Mouse (Mus musculus): ENCODE measurements around the gene Zmynd15. TPM values are rescaled to one million over a fixed set of nuclear protein-coding genes. Genes with fewer than 3 reads are reported as not detected.

The Zmynd15 gene
- polyA plus RNA-seq, 1 experiment = not detected

DNA sequence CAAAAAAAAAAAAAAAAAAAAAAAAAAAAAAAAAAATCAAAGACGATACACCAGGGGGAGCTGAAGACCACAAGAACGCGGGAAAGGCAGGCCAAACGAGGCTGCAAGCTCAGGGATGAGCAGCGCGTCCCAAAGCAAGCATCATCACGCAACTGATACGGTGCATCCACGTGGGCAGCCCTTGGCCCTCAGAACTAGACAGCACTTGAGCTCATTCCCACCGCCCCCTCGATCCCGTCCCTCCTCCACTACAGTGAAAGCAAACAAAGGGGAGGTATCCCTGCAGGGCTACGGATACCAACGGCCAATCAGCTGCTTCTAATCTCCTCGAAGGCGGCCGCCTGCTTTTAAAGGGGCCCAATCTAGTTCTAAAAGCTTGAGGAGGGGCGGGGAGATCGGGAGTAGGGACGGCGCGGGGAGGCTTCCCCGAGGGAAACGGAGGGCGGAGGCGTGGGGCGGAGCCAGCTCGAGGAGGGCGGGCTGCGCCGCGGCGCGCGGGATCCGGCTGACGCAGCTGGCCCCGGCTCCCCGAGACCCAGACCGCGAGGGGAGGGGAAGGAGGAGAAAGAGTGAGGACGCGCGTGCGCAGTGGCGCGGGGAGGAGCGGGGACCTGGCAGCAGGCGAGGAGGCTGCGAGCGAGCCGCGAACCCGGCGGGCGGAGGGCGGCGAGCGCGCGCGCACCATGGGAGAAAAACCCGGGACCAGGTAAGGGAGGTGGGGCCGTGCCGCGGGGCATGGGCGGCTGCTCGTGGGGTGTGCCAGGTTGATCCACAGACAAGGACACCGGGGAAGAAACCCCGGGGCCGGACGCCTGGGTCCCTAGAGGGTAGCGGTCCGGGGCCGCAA is 27.0 kb upstream of the Zmynd15 start, which contains the start of gene Arrb2:
TSS of gene Arrb2 (plus strand) at position 588 of the 847 bp plus-strand sequence.
- peaks cover 13% of the 10 kb centered on the region for H3K36me3 ChIP-seq (ENCODE audit: control insufficient read depth)
- H3K4me3 ChIP-seq (replicated peaks) = peak within 1 kb of the TSS; percentile 80
- H3K27me3 ChIP-seq (ENCODE audit: control insufficient read depth) = no peaks in the 10 kb centered on the region
- TF ChIP-seq TAL1 (IDR thresholded peaks at IDR 0.05; ENCODE audit: low read length) = no peak
- H3K9me3 ChIP-seq (ENCODE audit: control insufficient read depth, low read length) = no peaks in the 10 kb centered on the region
- H3K4me1 ChIP-seq (ENCODE audit: control insufficient read depth) = peaks cover 42% of the 10 kb centered on the region

DNA sequence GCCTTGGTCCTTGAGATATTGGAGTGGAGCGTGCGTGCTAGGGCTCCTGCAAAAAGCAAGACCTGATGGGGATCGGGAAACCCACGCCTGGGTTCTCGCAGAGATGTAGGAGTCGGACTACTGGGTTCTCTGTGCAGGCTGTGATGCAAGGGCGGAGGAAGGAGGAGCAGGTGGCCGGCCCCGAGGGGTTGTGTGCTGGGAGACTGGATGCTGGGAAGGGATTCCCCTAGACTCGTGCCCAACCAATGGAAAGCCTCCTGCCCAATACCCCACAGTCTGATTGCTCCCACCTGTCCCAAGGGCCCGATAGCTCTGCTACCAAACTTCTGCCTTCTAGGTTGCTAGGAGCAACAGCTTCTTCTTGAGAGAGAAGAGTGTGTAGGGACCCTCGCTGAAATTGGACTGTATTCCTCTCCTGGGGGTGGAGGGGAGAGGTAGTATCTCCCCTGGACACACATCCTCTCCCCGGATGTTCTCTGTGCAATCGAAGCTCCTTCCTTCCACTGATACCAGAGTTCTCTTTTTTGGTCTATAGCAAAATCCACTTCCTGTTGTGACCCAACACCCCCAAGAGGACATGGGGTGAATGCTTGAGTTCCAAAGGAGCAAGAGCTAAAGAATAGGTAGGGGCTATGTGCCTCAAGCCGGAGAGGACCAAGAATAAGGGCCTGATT is 26.2 kb upstream of the Zmynd15 start:
- peaks cover 42% of the 10 kb centered on the region for H3K4me1 ChIP-seq (ENCODE audit: control insufficient read depth)

DNA sequence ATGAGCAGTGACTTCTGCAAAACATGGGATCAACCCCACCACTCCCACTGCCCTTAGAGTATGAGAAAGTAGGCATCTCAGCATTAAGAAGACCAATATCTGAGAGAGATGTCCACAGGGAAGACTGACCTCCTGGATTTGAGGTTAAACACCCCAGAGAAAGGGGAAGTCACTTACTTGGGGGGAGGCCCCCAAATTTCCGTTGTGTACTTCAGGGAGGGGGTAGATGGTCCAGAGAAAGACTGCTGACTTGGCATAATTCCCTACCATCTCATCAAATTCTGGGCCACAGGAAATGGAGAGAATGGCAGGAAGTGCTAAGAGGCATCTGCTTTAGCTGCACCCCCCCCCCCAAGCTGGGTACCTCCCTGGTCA is 25.7 kb upstream of the Zmynd15 start:
- Histone ChIP-seq H3K4me3 (replicated peaks) (peak overlapping the region; percentile 80), H3K4me1 (ENCODE audit: control insufficient read depth) (peaks cover 43% of the 10 kb centered on the region), H3K27me3 (ENCODE audit: control insufficient read depth) (no peaks in the 10 kb centered on the region), H3K9me3 (ENCODE audit: control insufficient read depth, low read length) (no peaks in the 10 kb centered on the region), H3K36me3 (ENCODE audit: control insufficient read depth) (peaks cover 23% of the 10 kb centered on the region)
- TF ChIP-seq TAL1 (IDR thresholded peaks at IDR 0.05; ENCODE audit: low read length) = no peak
- TF ChIP-seq GATA1 (IDR thresholded peaks at IDR 0.05; ENCODE audit: low read length) = no peak

More for the DNA sequence above, 26.2 kb upstream of the Zmynd15 start:
- Histone ChIP-seq H3K4me3 (replicated peaks) (peak overlapping the region; percentile 80), H3K36me3 (ENCODE audit: control insufficient read depth) (peaks cover 19% of the 10 kb centered on the region), H3K9me3 (ENCODE audit: control insufficient read depth, low read length) (no peaks in the 10 kb centered on the region), H3K27me3 (ENCODE audit: control insufficient read depth) (no peaks in the 10 kb centered on the region)
- TF ChIP-seq TAL1 (IDR thresholded peaks at IDR 0.05; ENCODE audit: low read length) (no peak), GATA1 (IDR thresholded peaks at IDR 0.05; ENCODE audit: low read length) (no peak)

DNA sequence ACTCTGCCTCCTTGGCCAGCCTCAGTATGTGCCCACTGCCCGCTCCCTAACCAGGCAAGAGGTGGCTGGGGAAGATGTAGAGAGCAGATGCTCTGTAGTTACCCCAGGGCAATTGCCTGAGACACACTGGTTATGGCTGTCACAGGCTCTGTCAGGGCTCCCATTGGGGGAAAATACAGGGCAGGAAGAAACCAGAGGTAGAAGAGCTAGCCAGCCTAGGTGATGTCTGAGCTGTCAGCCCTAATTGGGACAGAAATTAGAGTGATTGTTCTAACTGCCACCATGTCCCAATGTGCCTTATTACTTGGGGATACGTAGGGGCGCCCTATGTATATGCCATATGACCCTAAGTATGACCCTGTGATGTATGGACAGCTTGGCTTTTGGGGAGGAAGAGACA is 25.3 kb upstream of the Zmynd15 start:
- Histone ChIP-seq H3K4me3 (replicated peaks) (peak overlapping the region; percentile 80), H3K9me3 (ENCODE audit: control insufficient read depth, low read length) (no peaks in the 10 kb centered on the region), H3K27me3 (ENCODE audit: control insufficient read depth) (no peaks in the 10 kb centered on the region), H3K4me1 (ENCODE audit: control insufficient read depth) (peaks cover 43% of the 10 kb centered on the region), H3K36me3 (ENCODE audit: control insufficient read depth) (peaks cover 26% of the 10 kb centered on the region)
- TF ChIP-seq TAL1 (IDR thresholded peaks at IDR 0.05; ENCODE audit: low read length) = no peak
- no peak for TF ChIP-seq GATA1 (IDR thresholded peaks at IDR 0.05; ENCODE audit: low read length)

DNA sequence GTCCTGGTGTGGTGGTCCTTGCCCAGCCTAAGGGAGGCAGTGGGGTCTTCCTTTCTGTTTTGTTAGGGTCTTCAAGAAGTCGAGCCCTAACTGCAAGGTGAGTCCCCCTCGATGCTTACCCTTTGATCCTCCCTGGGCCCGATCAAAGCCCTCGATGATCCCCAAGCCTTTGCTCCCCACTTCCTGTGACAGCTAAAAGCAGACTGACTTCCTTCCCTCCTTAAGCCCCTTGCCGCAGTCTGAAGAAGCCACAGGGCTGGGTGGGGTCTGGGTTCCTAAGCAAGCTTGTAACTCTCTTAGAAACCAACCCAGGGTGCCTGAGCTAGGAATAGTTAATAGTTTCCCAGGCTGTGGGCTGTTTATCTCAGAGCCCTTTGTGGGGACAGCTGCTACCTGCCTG is 23.8 kb upstream of the Zmynd15 start:
- Histone ChIP-seq H3K9me3 (ENCODE audit: control insufficient read depth, low read length) (no peaks in the 10 kb centered on the region), H3K4me1 (ENCODE audit: control insufficient read depth) (peaks cover 43% of the 10 kb centered on the region), H3K27me3 (ENCODE audit: control insufficient read depth) (no peaks in the 10 kb centered on the region), H3K4me3 (replicated peaks) (no peak overlapping the region), H3K36me3 (ENCODE audit: control insufficient read depth) (peaks cover 40% of the 10 kb centered on the region)
- no peak for TF ChIP-seq GATA1 (IDR thresholded peaks at IDR 0.05; ENCODE audit: low read length)
- no peak for TF ChIP-seq TAL1 (IDR thresholded peaks at IDR 0.05; ENCODE audit: low read length)

DNA sequence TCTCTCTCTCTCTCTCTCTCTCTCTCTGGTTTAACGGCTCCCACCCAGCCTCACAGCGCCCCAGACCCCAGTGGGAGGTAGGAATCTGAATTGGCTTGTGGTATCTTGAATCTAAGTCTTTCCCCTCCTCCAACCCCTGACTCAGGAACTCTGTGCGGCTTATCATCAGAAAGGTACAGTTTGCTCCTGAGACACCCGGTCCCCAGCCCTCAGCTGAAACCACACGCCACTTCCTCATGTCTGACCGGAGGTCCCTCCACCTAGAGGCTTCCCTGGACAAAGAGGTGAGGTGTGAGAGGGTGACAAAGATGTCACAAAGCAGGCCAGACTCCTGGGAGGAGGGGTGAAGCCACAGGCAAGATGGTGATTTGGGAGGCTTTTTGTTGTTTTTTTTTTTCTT is 21.8 kb upstream of the Zmynd15 start:
- Histone ChIP-seq H3K4me1 (ENCODE audit: control insufficient read depth) (peaks cover 32% of the 10 kb centered on the region), H3K27me3 (ENCODE audit: control insufficient read depth) (no peaks in the 10 kb centered on the region), H3K9me3 (ENCODE audit: control insufficient read depth, low read length) (no peaks in the 10 kb centered on the region), H3K36me3 (ENCODE audit: control insufficient read depth) (peaks cover 48% of the 10 kb centered on the region), H3K4me3 (replicated peaks) (no peak overlapping the region)
- TF ChIP-seq TAL1 (IDR thresholded peaks at IDR 0.05; ENCODE audit: low read length) (no peak), GATA1 (IDR thresholded peaks at IDR 0.05; ENCODE audit: low read length) (no peak)

DNA sequence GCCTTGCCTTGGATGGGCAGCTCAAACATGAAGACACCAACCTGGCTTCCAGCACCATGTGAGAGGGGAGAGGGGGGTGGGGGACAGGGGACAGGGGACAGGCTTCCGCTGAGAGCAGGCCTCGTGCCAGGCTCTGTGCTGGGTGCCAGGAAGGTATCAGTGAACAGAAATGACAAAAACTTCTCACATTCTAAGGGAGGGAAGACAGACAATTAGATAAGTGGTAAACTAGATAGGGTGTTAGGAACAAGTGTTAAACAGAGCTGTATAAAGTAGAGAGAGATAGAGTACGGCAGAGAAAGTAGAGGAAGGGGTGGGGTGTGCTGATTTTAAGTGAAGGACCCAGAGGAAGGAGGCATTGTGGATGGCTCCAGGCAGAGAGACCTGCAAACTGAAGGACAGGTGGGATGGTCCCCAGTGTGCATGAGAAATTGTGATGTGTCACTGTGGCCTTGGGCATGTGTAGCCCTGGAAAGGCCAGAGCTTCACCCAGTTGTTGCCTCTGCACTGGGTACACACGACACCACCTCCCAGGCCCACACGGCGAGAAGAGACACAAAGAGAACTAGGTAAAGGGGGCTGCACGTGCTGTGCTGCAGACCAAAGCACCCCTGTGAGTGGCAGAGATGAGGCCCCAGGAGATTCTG is 20.4 kb upstream of the Zmynd15 start:
- Histone ChIP-seq H3K4me1 (ENCODE audit: control insufficient read depth) (peaks cover 18% of the 10 kb centered on the region), H3K4me3 (replicated peaks) (no peak overlapping the region), H3K9me3 (ENCODE audit: control insufficient read depth, low read length) (no peaks in the 10 kb centered on the region), H3K36me3 (ENCODE audit: control insufficient read depth) (peaks cover 48% of the 10 kb centered on the region), H3K27me3 (ENCODE audit: control insufficient read depth) (no peaks in the 10 kb centered on the region)
- TF ChIP-seq GATA1 (IDR thresholded peaks at IDR 0.05; ENCODE audit: low read length) (no peak), TAL1 (IDR thresholded peaks at IDR 0.05; ENCODE audit: low read length) (no peak)

DNA sequence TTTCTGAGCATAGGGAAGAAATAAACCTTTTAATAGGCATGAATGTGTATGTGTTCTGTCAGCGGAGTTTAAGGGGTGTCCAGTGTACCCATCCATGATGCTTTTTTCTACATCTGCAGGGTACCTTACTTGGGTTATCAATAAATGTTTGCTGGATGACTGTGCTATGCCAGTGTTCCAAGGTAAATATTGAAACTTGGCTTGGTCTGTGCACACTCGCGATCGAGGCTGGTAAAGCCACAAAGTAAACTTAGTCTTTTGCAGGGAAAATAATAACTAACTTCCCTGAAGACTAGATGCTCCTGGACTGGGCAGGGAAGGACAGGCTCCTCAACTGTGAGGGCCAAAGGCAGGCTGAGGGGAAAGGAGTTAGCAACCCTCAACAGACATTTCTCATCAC is 18.6 kb upstream of the Zmynd15 start:
- TF ChIP-seq TAL1 (IDR thresholded peaks at IDR 0.05; ENCODE audit: low read length) (no peak), GATA1 (IDR thresholded peaks at IDR 0.05; ENCODE audit: low read length) (no peak)
- Histone ChIP-seq H3K4me3 (replicated peaks) (no peak overlapping the region), H3K27me3 (ENCODE audit: control insufficient read depth) (no peaks in the 10 kb centered on the region), H3K9me3 (ENCODE audit: control insufficient read depth, low read length) (no peaks in the 10 kb centered on the region), H3K36me3 (ENCODE audit: control insufficient read depth) (peaks cover 48% of the 10 kb centered on the region), H3K4me1 (ENCODE audit: control insufficient read depth) (peaks cover 4% of the 10 kb centered on the region)

DNA sequence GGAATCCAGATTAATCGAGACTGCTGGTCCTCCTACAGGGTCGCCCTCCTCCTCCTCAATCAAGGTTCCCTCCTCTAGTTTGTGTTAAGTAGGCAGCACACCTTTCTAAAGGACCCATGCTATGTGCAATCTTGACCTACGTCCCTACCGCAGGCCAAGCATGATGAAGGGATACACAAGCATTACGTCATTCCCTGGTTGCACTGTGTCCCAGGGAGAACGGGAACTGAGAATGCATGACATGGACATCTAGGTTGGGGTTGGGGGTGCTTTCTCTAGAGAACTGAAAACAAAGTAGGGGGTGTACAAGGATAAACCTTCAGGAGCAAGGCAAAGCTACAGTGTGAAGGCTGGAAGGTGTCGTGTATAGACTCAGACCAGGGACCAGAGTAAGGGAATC is 17.4 kb upstream of the Zmynd15 start:
- TF ChIP-seq TAL1 (IDR thresholded peaks at IDR 0.05; ENCODE audit: low read length) (no peak), GATA1 (IDR thresholded peaks at IDR 0.05; ENCODE audit: low read length) (no peak)
- Histone ChIP-seq H3K4me3 (replicated peaks) (no peak overlapping the region), H3K36me3 (ENCODE audit: control insufficient read depth) (peaks cover 38% of the 10 kb centered on the region), H3K4me1 (ENCODE audit: control insufficient read depth) (peaks cover 1% of the 10 kb centered on the region), H3K9me3 (ENCODE audit: control insufficient read depth, low read length) (no peaks in the 10 kb centered on the region), H3K27me3 (ENCODE audit: control insufficient read depth) (no peaks in the 10 kb centered on the region)
